Mouse (Mus musculus): ENCODE measurements around the gene Tia1. TPM values are rescaled to one million over a fixed set of nuclear protein-coding genes. Genes with fewer than 3 reads are reported as not detected.
A peak's percentile ranks its signal among the peaks of the same experiment; 100 is the strongest.

The Tia1 gene
- polyA plus RNA-seq, 1 experiment from 2014 or later: 228 TPM

DNA sequence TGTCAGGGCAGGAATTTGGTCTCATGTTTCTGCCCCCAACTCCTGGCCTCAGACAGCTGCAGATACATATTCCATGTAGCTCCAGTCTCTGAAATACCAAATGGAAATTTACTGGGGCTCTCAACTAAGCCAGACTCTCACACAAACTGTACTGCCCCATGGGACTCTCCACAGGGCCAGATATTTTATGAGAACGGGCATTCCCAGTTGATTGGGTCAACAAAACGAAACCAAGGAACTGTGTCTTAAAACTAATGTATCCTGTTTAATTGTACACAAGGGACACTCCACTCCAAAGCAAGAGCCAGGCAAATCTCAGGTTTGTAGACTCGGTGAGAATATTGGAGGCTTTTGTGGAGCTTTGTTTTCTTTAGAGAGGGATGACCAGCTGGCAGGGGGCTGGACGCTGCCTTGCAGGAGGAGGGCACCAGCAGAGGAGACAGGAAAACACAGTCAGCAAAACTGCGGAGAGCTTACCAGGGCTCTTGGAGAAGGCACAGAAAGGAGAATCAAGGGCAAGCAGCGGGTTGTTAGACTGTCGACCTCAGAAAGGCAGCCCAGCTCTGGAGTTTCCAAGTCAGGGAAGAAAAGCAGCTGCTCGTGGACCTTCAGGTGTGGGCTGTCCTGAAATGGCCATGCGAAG lies 76.3 kb downstream of the Tia1 start:
- Histone ChIP-seq H3K4me3 (ENCODE audit: low read depth, low read length) (no peak overlapping the region), H3K27me3 (ENCODE audit: control insufficient read depth, insufficient read depth, low read length) (no peaks in the 10 kb centered on the region), H3K4me1 (ENCODE audit: control insufficient read depth, insufficient read depth, low read length) (peaks cover 15% of the 10 kb centered on the region), H3K36me3 (replicated peaks; ENCODE audit: control insufficient read depth, insufficient read depth, low read depth, low read length) (no peaks in the 10 kb centered on the region), H3K9ac (replicated peaks; ENCODE audit: low read length) (peak overlapping the region; percentile 48), H3K27ac (replicated peaks; ENCODE audit: low read depth, low read length) (peak overlapping the region; percentile 77), H3K4me2 (ENCODE audit: low read depth, low read length) (peak overlapping the region; percentile 10; the same call in 1 of the 2 replicates), H3K9me3 (replicated peaks; ENCODE audit: control insufficient read depth, low read length) (no peaks in the 10 kb centered on the region)
- DNase-seq (ENCODE audit: low spot score) (peak; percentile 60), ATAC-seq (replicated peaks; ENCODE audit: insufficient number of reproducible peaks, low FRiP score, low TSS enrichment, low read depth) (no peak)
- 27% methylated on average over 9 of the region's 9 CpGs for WGBS

DNA sequence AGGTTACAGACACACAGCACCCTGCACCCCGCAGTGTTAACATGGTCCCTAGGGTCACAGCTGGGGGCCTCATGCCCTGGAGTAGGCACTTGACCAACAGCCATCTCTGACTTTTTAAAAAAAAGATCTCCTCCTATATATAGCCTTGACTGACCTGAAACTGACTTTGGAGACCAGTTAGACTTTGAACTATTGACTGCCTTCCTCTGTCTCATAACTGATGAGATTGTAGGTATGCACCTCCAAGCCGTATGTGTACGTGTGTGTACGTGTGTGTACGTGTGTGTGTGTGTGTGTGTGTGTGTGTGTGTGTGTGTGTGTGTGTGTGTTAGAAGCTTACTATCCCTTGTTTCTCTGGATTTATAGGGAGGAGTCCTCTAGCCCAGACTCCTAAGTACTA lies 77.9 kb downstream of the Tia1 start:
- H3K4me1 ChIP-seq (ENCODE audit: control insufficient read depth, insufficient read depth, low read length): peaks cover 15% of the 10 kb centered on the region
- H3K27me3 ChIP-seq (ENCODE audit: control insufficient read depth, insufficient read depth, low read length): no peaks in the 10 kb centered on the region
- no peak overlapping the region for H3K27ac ChIP-seq (replicated peaks; ENCODE audit: low read depth, low read length)
- no peaks in the 10 kb centered on the region for H3K36me3 ChIP-seq (replicated peaks; ENCODE audit: control insufficient read depth, insufficient read depth, low read depth, low read length)
- no peak overlapping the region for H3K4me3 ChIP-seq (ENCODE audit: low read depth, low read length)
- no peak overlapping the region for H3K4me2 ChIP-seq (ENCODE audit: low read depth, low read length)
- DNase-seq (ENCODE audit: low spot score): no peak
- WGBS: 89% methylated on average over 5 of the region's 5 CpGs
- ATAC-seq (replicated peaks; ENCODE audit: insufficient number of reproducible peaks, low FRiP score, low TSS enrichment, low read depth): no peak
- H3K9ac ChIP-seq (replicated peaks; ENCODE audit: low read length): no peak overlapping the region
- no peaks in the 10 kb centered on the region for H3K9me3 ChIP-seq (replicated peaks; ENCODE audit: control insufficient read depth, low read length)

Other genes starting within 250 kb of the Tia1 start
- 1.8 and 2.5 TPM in 2 replicates for gene Tgfa, start 209.0 kb upstream of the Tia1 start, polyA plus RNA-seq (2014; fragmentation: Nextera tagmentation; extraction: Ambion mirVana)
- gene Fam136a, start 38.6 kb upstream of the Tia1 start, polyA plus RNA-seq (2014; fragmentation: Nextera tagmentation; extraction: Ambion mirVana): 160 and 172 TPM in 2 replicates
- gene Snrpg, start 32.9 kb upstream of the Tia1 start, polyA plus RNA-seq (2014; fragmentation: Nextera tagmentation; extraction: Ambion mirVana): 760 and 783 TPM in 2 replicates
- gene Pcyox1, start 7.1 kb upstream of the Tia1 start, polyA plus RNA-seq (2014; fragmentation: Nextera tagmentation; extraction: Ambion mirVana): 73.6 and 78.3 TPM in 2 replicates
- gene Gm44790, start 22.4 kb downstream of the Tia1 start, polyA plus RNA-seq (2014; fragmentation: Nextera tagmentation; extraction: Ambion mirVana): not detected in 2 replicates
- gene C87436, start 34.2 kb downstream of the Tia1 start, polyA plus RNA-seq (2014; fragmentation: Nextera tagmentation; extraction: Ambion mirVana): 23.8 and 25.1 TPM in 2 replicates
- gene Pcbp1, start 122.1 kb downstream of the Tia1 start, polyA plus RNA-seq (2014; fragmentation: Nextera tagmentation; extraction: Ambion mirVana): 405 and 423 TPM in 2 replicates
- 0.79 and 0.89 TPM in 2 replicates for gene Asprv1, start 223.9 kb downstream of the Tia1 start, polyA plus RNA-seq (2014; fragmentation: Nextera tagmentation; extraction: Ambion mirVana)

Measured in embryonic facial prominence, embryonic 11.5 days (tissue).